Mouse (Mus musculus): ENCODE measurements at regions not wholly inside any gene's neighbourhood (a gene's known extent, or its start where the extent isn't known, plus 50 kb on each side); places are given as distances from the start of the nearest gene placed in this dataset.
"Not testable (repeated sequence)": the region's sequence is repeated elsewhere in the genome, so short reads cannot be mapped to it uniquely, and the experiment has no call there.

- no peak for DNase-seq (ENCODE audit: extremely low spot score in 1 of 2, low spot score in 1 of 2)
These were observed 173.7 kb downstream of the Alg10b start for GRCm38 (mm10) chr15:90397691-90398377.

GRCm38 (mm10) chr15:90400326-90401280, 176.5 kb downstream of the Alg10b start:
- no peak for DNase-seq (ENCODE audit: extremely low spot score in 1 of 2, low spot score in 1 of 2)

GRCm38 (mm10) chr15:90420776-90421175, 196.7 kb downstream of the Alg10b start:
- no peak for DNase-seq (ENCODE audit: extremely low spot score in 1 of 2, low spot score in 1 of 2)

GRCm38 (mm10) chr15:90422122-90422614, 198.1 kb downstream of the Alg10b start:
- DNase-seq (ENCODE audit: extremely low spot score in 1 of 2, low spot score in 1 of 2) = no peak

GRCm38 (mm10) chr15:90431048-90431447, 206.9 kb downstream of the Alg10b start:
- not testable (repeated sequence) for DNase-seq (ENCODE audit: extremely low spot score in 1 of 2, low spot score in 1 of 2)

- DNase-seq (ENCODE audit: extremely low spot score in 1 of 2, low spot score in 1 of 2) = no peak
These were observed 208.0 kb downstream of the Alg10b start for GRCm38 (mm10) chr15:90432154-90432553.

GRCm38 (mm10) chr15:90435286-90435685, 211.2 kb downstream of the Alg10b start:
- DNase-seq (ENCODE audit: extremely low spot score in 1 of 2, low spot score in 1 of 2) = no peak

All from frontal cortex, adult 2 months (tissue).